Mouse (Mus musculus): ENCODE data around the gene F5. TPM values are rescaled to one million over a fixed set of nuclear protein-coding genes. Genes with fewer than 3 reads are reported as not detected.

F5 gene
- polyA plus RNA-seq, 2 experiments, result 8.3 to 11.6 TPM

GRCm38 (mm10) chr1:164251438-164251837 is 99.8 kb downstream of the F5 start:
- peak overlapping the region in 1 of 2 experiments; percentile 91; a peak in 2 of 4 replicates for H3K4me3 ChIP-seq (ENCODE audit: insufficient read depth in 1 of 2, low read depth in 2 of 2, low read length in 2 of 2)
- H3K4me1 ChIP-seq (replicated peaks; ENCODE audit: control insufficient read depth in 2 of 2, insufficient read depth in 2 of 2, low read length in 1 of 2), result peaks cover 28 to 31% of the 10 kb centered on the region in 2 experiments
- H3K9ac ChIP-seq (replicated peaks), result no peak overlapping the region
- H3K4me2 ChIP-seq (ENCODE audit: low read depth), result peak overlapping the region; percentile 91
- H3K27me3 ChIP-seq (ENCODE audit: control insufficient read depth, insufficient read depth, low read length), result no peaks in the 10 kb centered on the region
- DNase-seq (ENCODE audit: low read depth in 3 of 3, low spot score in 3 of 3) (no peak), ATAC-seq (ENCODE audit: insufficient read depth) (no peak)
- H3K36me3 ChIP-seq (replicated peaks; ENCODE audit: control insufficient read depth, insufficient read depth, low read depth), result no peaks in the 10 kb centered on the region
- H3K27ac ChIP-seq, result no peak overlapping the region
- 48% methylated on average over 1 of the region's 1 CpGs for WGBS (ENCODE audit: insufficient replicate concordance)
- H3K9me3 ChIP-seq (ENCODE audit: control insufficient read depth, low read length), result no peaks in the 10 kb centered on the region
- TF ChIP-seq CTCF (IDR thresholded peaks at IDR 0.05; ENCODE audit: low read depth), result no peak

GRCm38 (mm10) chr1:164252551-164252950 is 100.9 kb downstream of the F5 start:
- Histone ChIP-seq H3K27me3 (ENCODE audit: control insufficient read depth, insufficient read depth, low read length) (no peaks in the 10 kb centered on the region), H3K9me3 (ENCODE audit: control insufficient read depth, low read length) (no peaks in the 10 kb centered on the region), H3K36me3 (replicated peaks; ENCODE audit: control insufficient read depth, insufficient read depth, low read depth) (peaks cover 2% of the 10 kb centered on the region; the same call in 1 of the 2 replicates), H3K4me2 (ENCODE audit: low read depth) (peak overlapping the region; percentile 91; the same call in 1 of the 2 replicates), H3K27ac (no peak overlapping the region), H3K4me3 (ENCODE audit: insufficient read depth in 1 of 2, low read depth in 2 of 2, low read length in 2 of 2) (no peak overlapping the region), H3K9ac (replicated peaks) (no peak overlapping the region), H3K4me1 (replicated peaks; ENCODE audit: control insufficient read depth in 2 of 2, insufficient read depth in 2 of 2, low read length in 1 of 2) (peaks cover 28 to 31% of the 10 kb centered on the region in 2 experiments)
- ATAC-seq (ENCODE audit: insufficient read depth), result no peak
- no peak for DNase-seq (ENCODE audit: low read depth in 3 of 3, low spot score in 3 of 3)
- 59% methylated on average over 5 of the region's 5 CpGs for WGBS (ENCODE audit: insufficient replicate concordance)
- no peak for TF ChIP-seq CTCF (IDR thresholded peaks at IDR 0.05; ENCODE audit: low read depth)
- no peak for TF ChIP-seq EP300 (IDR thresholded peaks at IDR 0.05; ENCODE audit: low read depth)

- no peaks in the 10 kb centered on the region for H3K9me3 ChIP-seq (ENCODE audit: control insufficient read depth, low read length)
- H3K4me2 ChIP-seq (ENCODE audit: low read depth), result no peak overlapping the region
- 27% methylated on average over 3 of the region's 3 CpGs for WGBS (ENCODE audit: insufficient replicate concordance)
- peaks cover 19 to 25% of the 10 kb centered on the region in 2 experiments for H3K4me1 ChIP-seq (replicated peaks; ENCODE audit: control insufficient read depth in 2 of 2, insufficient read depth in 2 of 2, low read length in 1 of 2)
- TF ChIP-seq CTCF (IDR thresholded peaks at IDR 0.05; ENCODE audit: low read depth), result no peak
- no peak for TF ChIP-seq EP300 (IDR thresholded peaks at IDR 0.05; ENCODE audit: low read depth)
- DNase-seq (ENCODE audit: low read depth in 3 of 3, low spot score in 3 of 3), result no peak
- no peaks in the 10 kb centered on the region for H3K27me3 ChIP-seq (ENCODE audit: control insufficient read depth, insufficient read depth, low read length)
- no peak overlapping the region for H3K27ac ChIP-seq
- peaks cover 2% of the 10 kb centered on the region; the same call in 1 of the 2 replicates for H3K36me3 ChIP-seq (replicated peaks; ENCODE audit: control insufficient read depth, insufficient read depth, low read depth)
- H3K4me3 ChIP-seq (ENCODE audit: insufficient read depth in 1 of 2, low read depth in 2 of 2, low read length in 2 of 2), result no peak overlapping the region
- H3K9ac ChIP-seq (replicated peaks), result no peak overlapping the region
- ATAC-seq (ENCODE audit: insufficient read depth), result no peak
These were observed 103.2 kb downstream of the F5 start for GRCm38 (mm10) chr1:164254836-164255235.

GRCm38 (mm10) chr1:164260171-164261028 is 108.8 kb downstream of the F5 start:
- TF ChIP-seq CTCF (IDR thresholded peaks at IDR 0.05; ENCODE audit: low read depth) (no peak), EP300 (IDR thresholded peaks at IDR 0.05; ENCODE audit: low read depth) (no peak)
- Histone ChIP-seq H3K27ac (no peak overlapping the region), H3K4me1 (replicated peaks; ENCODE audit: control insufficient read depth in 2 of 2, insufficient read depth in 2 of 2, low read length in 1 of 2) (no peaks in the 10 kb centered on the region), H3K4me2 (ENCODE audit: low read depth) (peak overlapping the region; percentile 11; the same call in 1 of the 2 replicates), H3K9ac (replicated peaks) (no peak overlapping the region), H3K9me3 (ENCODE audit: control insufficient read depth, low read length) (no peaks in the 10 kb centered on the region), H3K27me3 (ENCODE audit: control insufficient read depth, insufficient read depth, low read length) (no peaks in the 10 kb centered on the region), H3K36me3 (replicated peaks; ENCODE audit: control insufficient read depth, insufficient read depth, low read depth) (peaks cover 15% of the 10 kb centered on the region), H3K4me3 (ENCODE audit: insufficient read depth in 1 of 2, low read depth in 2 of 2, low read length in 2 of 2) (no peak overlapping the region)
- no peak for ATAC-seq (ENCODE audit: insufficient read depth)
- WGBS (ENCODE audit: insufficient replicate concordance), result 76% methylated on average over 16 of the region's 16 CpGs
- DNase-seq (ENCODE audit: low read depth in 3 of 3, low spot score in 3 of 3), result no peak

- 80% methylated on average over 7 of the region's 7 CpGs for WGBS (ENCODE audit: insufficient replicate concordance)
These were observed 109.9 kb downstream of the F5 start for GRCm38 (mm10) chr1:164261553-164261952.

More at GRCm38 (mm10) chr1:164261553-164261952, 109.9 kb downstream of the F5 start:
- Histone ChIP-seq H3K36me3 (replicated peaks; ENCODE audit: control insufficient read depth, insufficient read depth, low read depth) (peaks cover 15% of the 10 kb centered on the region), H3K9me3 (ENCODE audit: control insufficient read depth, low read length) (no peaks in the 10 kb centered on the region), H3K4me1 (replicated peaks; ENCODE audit: control insufficient read depth in 2 of 2, insufficient read depth in 2 of 2, low read length in 1 of 2) (no peaks in the 10 kb centered on the region), H3K27ac (no peak overlapping the region), H3K4me2 (ENCODE audit: low read depth) (no peak overlapping the region), H3K9ac (replicated peaks) (no peak overlapping the region), H3K4me3 (ENCODE audit: insufficient read depth in 1 of 2, low read depth in 2 of 2, low read length in 2 of 2) (no peak overlapping the region), H3K27me3 (ENCODE audit: control insufficient read depth, insufficient read depth, low read length) (no peaks in the 10 kb centered on the region)
- DNase-seq (ENCODE audit: low read depth in 3 of 3, low spot score in 3 of 3) (no peak), ATAC-seq (ENCODE audit: insufficient read depth) (no peak)
- TF ChIP-seq EP300 (IDR thresholded peaks at IDR 0.05; ENCODE audit: low read depth) (no peak), CTCF (IDR thresholded peaks at IDR 0.05; ENCODE audit: low read depth) (no peak)

Other genes with a start within 250 kb of the F5 start
- gene Scyl3, start 222.7 kb upstream of the F5 start, polyA plus RNA-seq (2012; rRNA removed), result 5.4 and 7.2 TPM in 2 replicates
- 10.2 and 10.4 TPM in 2 replicates for gene Scyl3, start 222.7 kb upstream of the F5 start, polyA plus RNA-seq (2014; fragmentation: Nextera tagmentation; extraction: Ambion mirVana)
- 6.5 and 7.9 TPM in 2 replicates for gene BC055324, start 157.0 kb upstream of the F5 start, polyA plus RNA-seq (2012; rRNA removed)
- 10.0 and 10.8 TPM in 2 replicates for gene BC055324, start 157.0 kb upstream of the F5 start, polyA plus RNA-seq (2014; fragmentation: Nextera tagmentation; extraction: Ambion mirVana)
- 1.0 and 2.3 TPM in 2 replicates for gene Mettl18, start 156.9 kb upstream of the F5 start, polyA plus RNA-seq (2012; rRNA removed)
- 4.4 TPM in 2 replicates for gene Mettl18, start 156.9 kb upstream of the F5 start, polyA plus RNA-seq (2014; fragmentation: Nextera tagmentation; extraction: Ambion mirVana)
- gene Sele, start 103.6 kb upstream of the F5 start, polyA plus RNA-seq (2012; rRNA removed), result 0.02 and 0.04 TPM in 2 replicates
- gene Sele, start 103.6 kb upstream of the F5 start, polyA plus RNA-seq (2014; fragmentation: Nextera tagmentation; extraction: Ambion mirVana), result not detected in 2 replicates
- gene Sell, start 89.9 kb upstream of the F5 start, polyA plus RNA-seq (2012; rRNA removed), result 2.1 and 3.0 TPM in 2 replicates
- 4.4 and 8.0 TPM in 2 replicates for gene Sell, start 89.9 kb upstream of the F5 start, polyA plus RNA-seq (2014; fragmentation: Nextera tagmentation; extraction: Ambion mirVana)
- 0.31 and 0.37 TPM in 2 replicates for gene Selp, start 36.6 kb upstream of the F5 start, polyA plus RNA-seq (2012; rRNA removed)
- 0.54 and 0.75 TPM in 2 replicates for gene Selp, start 36.6 kb upstream of the F5 start, polyA plus RNA-seq (2014; fragmentation: Nextera tagmentation; extraction: Ambion mirVana)
- 12.8 and 13.0 TPM in 2 replicates for gene Slc19a2, start 97.2 kb downstream of the F5 start, polyA plus RNA-seq (2012; rRNA removed)
- gene Slc19a2, start 97.2 kb downstream of the F5 start, polyA plus RNA-seq (2014; fragmentation: Nextera tagmentation; extraction: Ambion mirVana), result 19.6 and 19.8 TPM in 2 replicates
- 0.80 and 1.8 TPM in 2 replicates for gene Ccdc181, start 123.7 kb downstream of the F5 start, polyA plus RNA-seq (2012; rRNA removed)
- 2.3 and 3.7 TPM in 2 replicates for gene Ccdc181, start 123.7 kb downstream of the F5 start, polyA plus RNA-seq (2014; fragmentation: Nextera tagmentation; extraction: Ambion mirVana)
- gene Nme7, start 152.3 kb downstream of the F5 start, polyA plus RNA-seq (2012; rRNA removed), result 4.2 and 6.4 TPM in 2 replicates
- gene Nme7, start 152.3 kb downstream of the F5 start, polyA plus RNA-seq (2014; fragmentation: Nextera tagmentation; extraction: Ambion mirVana), result 9.0 and 13.0 TPM in 2 replicates
- 2.3 and 4.1 TPM in 2 replicates for gene Blzf1, start 155.7 kb downstream of the F5 start, polyA plus RNA-seq (2012; rRNA removed)
- 8.5 and 9.9 TPM in 2 replicates for gene Blzf1, start 155.7 kb downstream of the F5 start, polyA plus RNA-seq (2014; fragmentation: Nextera tagmentation; extraction: Ambion mirVana)